Mouse (Mus musculus): ENCODE data around the gene Cacna1c. TPM values are rescaled to one million over a fixed set of nuclear protein-coding genes. Genes with fewer than 3 reads are reported as not detected.

Gene Cacna1c
- polyA plus RNA-seq, 1 experiment from 2014 or later, result 9.3 TPM

DNA sequence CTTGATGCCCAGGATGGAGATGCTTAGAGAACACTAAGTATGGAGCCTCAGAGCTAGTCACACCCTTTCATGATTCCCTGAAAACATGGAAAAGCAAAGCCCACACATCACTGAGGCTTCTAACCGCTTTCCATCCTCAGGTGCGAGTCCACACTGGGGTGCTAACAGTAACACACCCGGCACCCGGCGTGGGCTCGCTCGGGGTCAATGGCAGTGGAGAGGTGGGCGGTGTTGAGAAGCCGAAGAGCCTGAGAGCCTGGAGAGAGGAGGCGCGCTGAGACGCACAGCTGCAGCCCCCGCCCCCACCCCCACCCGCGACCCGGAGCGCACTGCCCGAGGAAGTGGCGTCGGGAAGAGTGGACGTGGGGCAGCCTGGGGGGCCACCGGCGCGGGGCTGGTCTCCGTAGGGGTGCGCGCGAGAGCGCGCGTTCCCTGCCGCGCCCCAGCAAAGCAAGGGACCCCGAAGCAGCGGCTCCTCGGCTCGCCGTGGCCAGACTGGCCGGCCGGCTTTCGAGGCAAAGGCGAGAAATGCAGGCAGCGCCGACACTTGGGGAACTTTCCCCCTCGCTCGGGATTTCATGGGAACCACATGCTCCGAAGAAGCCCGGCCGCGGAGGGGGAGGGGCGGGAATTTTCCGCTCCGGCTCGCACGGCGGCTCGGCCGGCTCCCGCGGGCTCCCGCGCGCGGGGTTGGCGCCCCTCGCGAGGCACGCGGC is 88.9 kb downstream of the Cacna1c start:
- under 1% methylated on average over 68 of the region's 69 CpGs for WGBS
- peak overlapping the region; percentile 96 for H3K27ac ChIP-seq
- H3K36me3 ChIP-seq, result no peaks in the 10 kb centered on the region
- H3K4me2 ChIP-seq, result peak overlapping the region; percentile 84
- H3K4me1 ChIP-seq, result peaks cover 52% of the 10 kb centered on the region
- no peak for ATAC-seq (ENCODE audit: insufficient number of reproducible peaks, insufficient read depth, low FRiP score, low TSS enrichment, low read depth)
- peaks cover 25% of the 10 kb centered on the region for H3K27me3 ChIP-seq
- peak overlapping the region; percentile 83 for H3K9ac ChIP-seq
- no peaks in the 10 kb centered on the region for H3K9me3 ChIP-seq
- peak overlapping the region; percentile 70 for H3K4me3 ChIP-seq

DNA sequence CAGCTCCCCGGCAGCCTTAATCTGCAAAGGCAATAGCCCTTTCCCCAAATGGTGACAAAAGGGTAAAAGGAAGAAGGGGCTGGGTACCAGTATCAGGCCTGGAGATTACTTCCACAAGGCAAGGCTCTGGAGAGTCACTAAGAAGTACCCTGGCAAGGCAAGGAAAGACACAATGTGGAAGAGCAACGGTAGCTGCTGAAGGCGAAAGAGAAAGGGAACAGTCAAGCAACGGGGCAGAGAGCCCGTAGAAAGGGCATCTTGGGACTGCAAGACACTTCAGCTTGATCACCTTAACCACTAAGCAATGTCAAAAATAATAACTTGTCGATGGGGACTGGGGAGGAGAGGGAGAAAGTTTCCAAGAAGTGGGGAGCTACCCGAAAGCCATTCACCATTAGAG is 89.5 kb downstream of the Cacna1c start:
- H3K36me3 ChIP-seq, result no peaks in the 10 kb centered on the region
- no peak for ATAC-seq (ENCODE audit: insufficient number of reproducible peaks, insufficient read depth, low FRiP score, low TSS enrichment, low read depth)
- H3K27me3 ChIP-seq, result peaks cover 25% of the 10 kb centered on the region
- peak overlapping the region; percentile 84 for H3K4me2 ChIP-seq
- no peak overlapping the region for H3K27ac ChIP-seq
- H3K4me1 ChIP-seq, result peaks cover 52% of the 10 kb centered on the region
- peak overlapping the region; percentile 83 for H3K9ac ChIP-seq
- peak overlapping the region; percentile 70 for H3K4me3 ChIP-seq
- no peaks in the 10 kb centered on the region for H3K9me3 ChIP-seq
- 15% methylated on average over 7 of the region's 7 CpGs for WGBS

DNA sequence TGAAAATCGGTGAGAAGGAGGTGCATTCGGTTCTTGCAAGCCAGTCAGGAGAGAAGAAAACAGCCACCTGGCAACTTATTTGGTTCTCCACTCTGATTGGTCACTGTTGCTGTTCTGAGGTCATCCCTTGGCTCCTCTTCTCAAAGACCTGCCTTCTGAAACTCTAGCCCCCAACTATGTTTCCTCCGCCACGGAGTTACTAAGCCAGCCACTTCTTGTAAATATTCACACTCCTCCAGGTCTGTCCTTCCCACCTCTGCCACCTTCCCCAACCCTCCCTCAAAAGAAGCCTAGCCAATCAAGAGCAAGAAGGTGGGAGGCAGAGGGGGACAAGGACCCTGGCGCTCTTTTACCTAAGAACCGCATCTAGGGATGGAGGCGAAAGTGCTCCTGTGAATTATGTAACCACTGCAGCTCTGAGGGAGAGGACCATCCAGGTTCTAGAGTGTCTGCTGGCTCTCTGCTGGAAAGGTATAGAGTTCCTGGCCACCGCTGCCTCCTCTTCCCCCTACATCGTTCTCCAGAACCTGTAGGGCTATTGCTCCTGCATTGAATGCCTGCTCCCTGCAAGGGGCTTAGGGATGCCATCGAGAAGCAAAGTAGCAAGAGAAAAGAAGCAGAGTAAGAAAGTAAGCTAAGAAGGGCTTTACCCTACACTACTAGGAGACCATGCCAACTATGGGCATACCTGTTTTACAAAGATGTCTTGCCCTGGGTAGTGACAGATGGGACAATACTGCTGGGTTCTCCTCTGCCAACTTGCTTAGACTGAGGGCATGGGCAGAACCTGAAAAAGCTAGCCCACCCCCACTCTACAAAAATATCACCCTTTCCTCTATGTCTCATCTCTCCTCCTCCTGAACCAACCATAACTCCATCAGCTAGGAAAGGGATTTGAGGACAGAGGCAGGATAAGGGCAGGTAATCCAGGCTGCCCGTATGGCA is 90.3 kb downstream of the Cacna1c start:
- H3K4me1 ChIP-seq, result peaks cover 52% of the 10 kb centered on the region
- peaks cover 25% of the 10 kb centered on the region for H3K27me3 ChIP-seq
- H3K9ac ChIP-seq, result peak overlapping the region; percentile 83
- peak overlapping the region; percentile 70 for H3K4me3 ChIP-seq
- no peaks in the 10 kb centered on the region for H3K36me3 ChIP-seq
- H3K4me2 ChIP-seq, result peak overlapping the region; percentile 84
- WGBS, result 18% methylated on average over 11 of the region's 11 CpGs
- no peak for ATAC-seq (ENCODE audit: insufficient number of reproducible peaks, insufficient read depth, low FRiP score, low TSS enrichment, low read depth)
- no peaks in the 10 kb centered on the region for H3K9me3 ChIP-seq
- no peak overlapping the region for H3K27ac ChIP-seq

DNA sequence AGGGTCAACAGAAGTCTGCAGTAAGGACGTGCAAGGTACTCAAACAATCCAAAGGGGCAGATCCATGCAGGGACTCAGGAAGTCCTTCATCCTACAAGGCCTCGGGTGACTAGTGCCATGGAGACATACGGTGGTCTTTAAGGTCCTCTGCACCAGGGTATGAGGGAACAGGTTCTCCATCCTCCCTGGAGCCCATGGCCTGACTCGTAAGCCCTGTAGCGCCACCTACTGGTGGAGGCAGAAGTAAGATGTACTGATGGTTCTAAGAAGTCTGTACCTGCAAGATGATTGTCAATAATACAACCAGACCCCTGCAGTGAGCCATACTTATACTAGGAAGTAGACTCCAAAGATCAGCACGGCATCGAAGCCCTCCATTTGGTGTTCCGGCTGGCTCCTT is 92.0 kb downstream of the Cacna1c start:
- 44% methylated on average over 8 of the region's 8 CpGs for WGBS
- no peak overlapping the region for H3K4me2 ChIP-seq
- peaks cover 47% of the 10 kb centered on the region for H3K4me1 ChIP-seq
- ATAC-seq (ENCODE audit: insufficient number of reproducible peaks, insufficient read depth, low FRiP score, low TSS enrichment, low read depth), result no peak
- H3K36me3 ChIP-seq, result no peaks in the 10 kb centered on the region
- no peaks in the 10 kb centered on the region for H3K9me3 ChIP-seq
- H3K9ac ChIP-seq, result no peak overlapping the region
- no peak overlapping the region for H3K27ac ChIP-seq
- H3K4me3 ChIP-seq, result no peak overlapping the region
- H3K27me3 ChIP-seq, result peaks cover 22% of the 10 kb centered on the region

- Histone ChIP-seq H3K4me3 (no peak overlapping the region), H3K9me3 (no peaks in the 10 kb centered on the region), H3K9ac (no peak overlapping the region), H3K4me1 (peaks cover 52% of the 10 kb centered on the region), H3K27me3 (peaks cover 22% of the 10 kb centered on the region), H3K27ac (no peak overlapping the region), H3K4me2 (no peak overlapping the region), H3K36me3 (no peaks in the 10 kb centered on the region)
- WGBS, result 80% methylated on average over 9 of the region's 9 CpGs
- ATAC-seq (ENCODE audit: insufficient number of reproducible peaks, insufficient read depth, low FRiP score, low TSS enrichment, low read depth), result no peak
Measured at GRCm38 (mm10) chr6:119102936-119103335, 93.3 kb downstream of the Cacna1c start.

- no peak for ATAC-seq (ENCODE audit: insufficient number of reproducible peaks, insufficient read depth, low FRiP score, low TSS enrichment, low read depth)
- WGBS, result 76% methylated on average over 2 of the region's 2 CpGs
- H3K36me3 ChIP-seq, result no peaks in the 10 kb centered on the region
- H3K4me1 ChIP-seq, result peaks cover 28% of the 10 kb centered on the region
- H3K9me3 ChIP-seq, result no peaks in the 10 kb centered on the region
- H3K4me3 ChIP-seq, result no peak overlapping the region
- no peak overlapping the region for H3K9ac ChIP-seq
- no peaks in the 10 kb centered on the region for H3K27me3 ChIP-seq
- no peak overlapping the region for H3K4me2 ChIP-seq
- H3K27ac ChIP-seq, result no peak overlapping the region
Measured at GRCm38 (mm10) chr6:119099333-119099732, 96.9 kb downstream of the Cacna1c start.

- Histone ChIP-seq H3K4me1 (peaks cover 11% of the 10 kb centered on the region; the same call in 1 of the 2 replicates), H3K9me3 (no peaks in the 10 kb centered on the region), H3K9ac (no peak overlapping the region), H3K27me3 (no peaks in the 10 kb centered on the region), H3K36me3 (no peaks in the 10 kb centered on the region), H3K4me3 (no peak overlapping the region), H3K27ac (no peak overlapping the region), H3K4me2 (no peak overlapping the region)
- ATAC-seq (ENCODE audit: insufficient number of reproducible peaks, insufficient read depth, low FRiP score, low TSS enrichment, low read depth), result no peak
- WGBS, result 71% methylated on average over 7 of the region's 7 CpGs
Measured at GRCm38 (mm10) chr6:119096481-119096880, 99.7 kb downstream of the Cacna1c start.

DNA sequence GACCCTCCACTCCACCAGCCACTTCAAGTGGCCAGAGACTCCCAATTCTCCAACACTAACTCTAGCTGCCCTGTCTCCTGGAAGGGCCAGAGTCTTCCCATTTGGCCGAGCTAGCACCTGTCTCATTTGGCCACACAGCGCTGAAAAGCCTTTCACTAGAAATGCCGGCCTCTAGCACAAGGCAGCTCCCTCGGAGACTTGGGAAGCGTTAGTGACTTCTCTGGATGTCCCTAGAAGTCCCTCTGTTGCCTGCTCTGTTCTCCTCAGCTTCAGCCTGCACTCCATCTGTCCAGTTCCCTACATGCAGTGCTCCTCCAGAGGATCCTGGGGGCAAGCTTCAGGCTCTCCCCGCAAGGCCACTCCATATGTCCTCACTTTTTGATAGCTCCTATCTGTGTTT is 101.1 kb downstream of the Cacna1c start:
- no peaks in the 10 kb centered on the region for H3K36me3 ChIP-seq
- WGBS, result 88% methylated on average over 6 of the region's 6 CpGs
- H3K4me3 ChIP-seq, result no peak overlapping the region
- H3K27ac ChIP-seq, result no peak overlapping the region
- H3K9me3 ChIP-seq, result no peaks in the 10 kb centered on the region
- no peak overlapping the region for H3K9ac ChIP-seq
- H3K4me2 ChIP-seq, result no peak overlapping the region
- peaks cover 13% of the 10 kb centered on the region; the same call in 1 of the 2 replicates for H3K4me1 ChIP-seq
- H3K27me3 ChIP-seq, result no peaks in the 10 kb centered on the region
- ATAC-seq (ENCODE audit: insufficient number of reproducible peaks, insufficient read depth, low FRiP score, low TSS enrichment, low read depth), result no peak

DNA sequence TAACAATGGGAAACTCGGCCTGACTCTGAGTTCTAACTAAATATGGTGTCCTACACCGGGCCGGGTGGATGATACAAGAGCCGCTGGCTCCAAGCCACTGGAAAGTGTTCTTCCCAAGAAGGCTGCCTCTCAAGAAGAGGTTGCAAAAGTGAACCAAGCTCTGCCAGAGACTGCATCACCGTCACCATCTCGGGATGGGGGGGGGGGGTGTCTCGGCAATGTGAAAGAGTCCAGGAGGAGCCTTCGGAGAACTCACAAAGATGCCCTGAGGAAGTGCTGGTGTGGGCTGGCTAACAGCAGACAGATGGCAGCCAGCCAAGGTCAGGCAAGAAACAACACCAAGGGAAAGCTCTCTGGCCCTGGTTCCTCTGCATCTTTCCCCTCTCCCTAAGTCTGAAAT is 107.0 kb downstream of the Cacna1c start:
- ATAC-seq (ENCODE audit: insufficient number of reproducible peaks, insufficient read depth, low FRiP score, low TSS enrichment, low read depth), result no peak
- H3K9ac ChIP-seq, result no peak overlapping the region
- no peak overlapping the region for H3K4me3 ChIP-seq
- no peaks in the 10 kb centered on the region for H3K27me3 ChIP-seq
- WGBS, result 57% methylated on average over 8 of the region's 8 CpGs
- H3K4me1 ChIP-seq, result peaks cover 25% of the 10 kb centered on the region
- H3K9me3 ChIP-seq, result no peaks in the 10 kb centered on the region
- H3K4me2 ChIP-seq, result no peak overlapping the region
- no peak overlapping the region for H3K27ac ChIP-seq
- no peaks in the 10 kb centered on the region for H3K36me3 ChIP-seq

DNA sequence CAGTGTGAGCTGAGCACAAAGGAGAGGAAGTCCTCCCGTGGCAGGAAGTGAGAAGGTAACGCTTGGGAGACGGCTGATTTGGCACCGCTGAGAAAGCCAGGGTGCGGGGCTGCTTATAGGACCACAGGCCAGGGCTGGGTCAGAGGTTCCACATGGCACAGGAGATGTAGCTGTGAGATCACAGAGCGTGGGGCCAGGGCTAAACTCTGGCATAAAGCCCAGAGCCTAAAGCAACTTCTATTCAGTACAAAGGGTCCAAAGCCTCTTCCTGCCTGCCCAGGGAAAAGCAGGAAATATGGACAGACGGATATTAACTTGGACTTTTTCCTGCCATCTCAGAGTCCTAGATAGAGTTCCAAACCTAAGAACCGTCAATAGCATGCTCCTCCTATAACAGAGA is 107.8 kb downstream of the Cacna1c start:
- no peak overlapping the region for H3K27ac ChIP-seq
- ATAC-seq (ENCODE audit: insufficient number of reproducible peaks, insufficient read depth, low FRiP score, low TSS enrichment, low read depth), result no peak
- H3K27me3 ChIP-seq, result no peaks in the 10 kb centered on the region
- H3K9ac ChIP-seq, result no peak overlapping the region
- 70% methylated on average over 8 of the region's 8 CpGs for WGBS
- H3K36me3 ChIP-seq, result no peaks in the 10 kb centered on the region
- H3K4me3 ChIP-seq, result no peak overlapping the region
- no peaks in the 10 kb centered on the region for H3K9me3 ChIP-seq
- no peak overlapping the region for H3K4me2 ChIP-seq
- peaks cover 25% of the 10 kb centered on the region for H3K4me1 ChIP-seq

DNA sequence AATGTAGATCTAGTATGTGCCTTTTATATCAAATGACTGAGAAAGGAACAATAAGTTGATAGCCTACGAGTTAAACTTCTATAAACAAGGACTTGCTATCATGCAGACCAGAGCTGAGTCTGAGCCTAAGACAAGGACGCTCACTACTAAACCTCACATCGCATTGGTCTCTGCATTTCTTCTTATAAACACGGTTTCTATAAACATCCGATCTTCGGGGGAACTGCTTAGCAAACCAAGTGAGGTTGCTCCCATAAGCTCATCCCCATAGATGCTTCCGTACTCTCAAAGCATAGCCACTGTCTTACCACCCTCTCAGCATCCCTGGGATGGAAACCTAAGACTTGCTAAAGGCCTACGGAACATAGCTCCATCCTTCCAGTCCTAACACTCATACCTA is 108.3 kb downstream of the Cacna1c start:
- H3K27ac ChIP-seq, result no peak overlapping the region
- 90% methylated on average over 8 of the region's 8 CpGs for WGBS
- H3K4me2 ChIP-seq, result no peak overlapping the region
- no peak for ATAC-seq (ENCODE audit: insufficient number of reproducible peaks, insufficient read depth, low FRiP score, low TSS enrichment, low read depth)
- no peak overlapping the region for H3K4me3 ChIP-seq
- no peak overlapping the region for H3K9ac ChIP-seq
- peaks cover 25% of the 10 kb centered on the region for H3K4me1 ChIP-seq
- H3K27me3 ChIP-seq, result no peaks in the 10 kb centered on the region
- H3K36me3 ChIP-seq, result no peaks in the 10 kb centered on the region
- no peaks in the 10 kb centered on the region for H3K9me3 ChIP-seq

DNA sequence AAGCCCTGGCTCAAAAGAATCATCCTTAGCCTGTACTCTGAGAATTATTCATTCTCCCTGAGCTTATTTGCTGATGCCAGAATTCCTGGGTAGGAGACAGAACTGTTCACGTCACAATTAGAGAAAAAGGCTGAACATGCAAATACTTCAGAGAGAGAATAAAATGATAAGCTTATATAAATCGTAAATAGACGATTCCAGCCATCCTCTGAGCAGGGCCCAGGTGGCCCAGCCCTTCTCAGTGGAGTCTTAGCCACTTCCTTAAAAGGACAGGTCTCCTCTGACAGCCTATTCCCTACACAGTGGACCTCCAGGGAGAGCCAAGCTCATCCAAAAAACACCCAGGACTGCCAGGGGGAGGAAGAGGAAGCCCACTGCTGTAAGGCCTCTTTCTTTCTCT is 110.4 kb downstream of the Cacna1c start:
- Histone ChIP-seq H3K4me2 (no peak overlapping the region), H3K36me3 (no peaks in the 10 kb centered on the region), H3K27me3 (no peaks in the 10 kb centered on the region), H3K4me3 (no peak overlapping the region), H3K27ac (no peak overlapping the region), H3K4me1 (peaks cover 22% of the 10 kb centered on the region), H3K9ac (no peak overlapping the region), H3K9me3 (no peaks in the 10 kb centered on the region)
- 64% methylated on average over 3 of the region's 3 CpGs for WGBS
- ATAC-seq (ENCODE audit: insufficient number of reproducible peaks, insufficient read depth, low FRiP score, low TSS enrichment, low read depth), result no peak

All from embryonic facial prominence, embryonic 13.5 days (tissue).